Mouse (Mus musculus): Measurements from ENCODE around the gene Gm28553. TPM values are rescaled to one million over a fixed set of nuclear protein-coding genes. Genes with fewer than 3 reads are reported as not detected.
"Not testable (repeated sequence)": the region's sequence is repeated elsewhere in the genome, so short reads cannot be mapped to it uniquely, and the experiment has no call there.

The Gm28553 gene
- polyA plus RNA-seq (2014; fragmentation: Nextera tagmentation; extraction: Ambion mirVana), result not detected in 2 replicates

GRCm38 (mm10) chrY:48856197-48856596, at the start of gene Gm28553:
Gene Gm28553, plus strand, starts transcription at chrY:48856497.
- H3K4me1 ChIP-seq (ENCODE audit: control insufficient read depth, insufficient read depth, low read length); ATAC-seq (ENCODE audit: low read depth): not testable (repeated sequence)

More at GRCm38 (mm10) chrY:48856197-48856596, at the start of gene Gm28553:
- not testable (repeated sequence) for H3K27ac ChIP-seq (ENCODE audit: low read depth, low read length); H3K4me3 ChIP-seq (ENCODE audit: low read depth, low read length); H3K4me2 ChIP-seq (ENCODE audit: low read depth, low read length); H3K27me3 ChIP-seq (ENCODE audit: control insufficient read depth, insufficient read depth, low read length); H3K36me3 ChIP-seq (ENCODE audit: control insufficient read depth, insufficient read depth, low read length); H3K9ac ChIP-seq (replicated peaks; ENCODE audit: low read depth, low read length); H3K9me3 ChIP-seq (ENCODE audit: control insufficient read depth, low read length)
- WGBS, result no CpG with 5 or more reads among the region's 5 CpGs

Measured in neural tube, embryonic 14.5 days (tissue).